9 mouse cellular contexts compared by ENCODE assay signal in genomic region chr9:111275156-111275555, GRCm38 (mm10). TPM values are rescaled to one million over a fixed set of nuclear protein-coding genes. Genes with fewer than 3 reads are reported as not detected.
DNase-seq lines count a peak whose midpoint lies in the region; ATAC-seq and TF ChIP-seq lines count a peak whose summit lies in the region.
"Had no signal": no experiment of that assay in that cellular context is flagged by ENCODE, and none has a peak within 500 bp of the region (broad histone marks: within the 10 kb centered on the region; RNA-seq: fewer than 3 reads in every experiment).

No protein-coding gene starts in this region.

- no peak for ATAC-seq in forebrain, embryonic 13.5 days
- ATAC-seq in limb, embryonic 12.5 days (ENCODE audit: insufficient number of reproducible peaks, insufficient read depth, low FRiP score, low TSS enrichment, low read depth), result no peak
- ATAC-seq in neural tube, embryonic 13.5 days (ENCODE audit: low read depth), result no peak

- no peak overlapping the region for H3K27ac ChIP-seq in layer of hippocampus, adult 2 months
- no peak overlapping the region for H3K27ac ChIP-seq in forebrain, embryonic 13.5 days
- H3K27ac ChIP-seq in limb, embryonic 12.5 days, result no peak overlapping the region
- H3K27ac ChIP-seq in neural tube, embryonic 13.5 days (replicated peaks), result no peak overlapping the region

- WGBS in forebrain, embryonic 13.5 days, result 83% methylated on average over 1 of the region's 1 CpGs
- 26% methylated on average over 1 of the region's 1 CpGs for WGBS in limb, embryonic 12.5 days
- 63% methylated on average over 1 of the region's 1 CpGs for WGBS in neural tube, embryonic 13.5 days

- no peaks in the 10 kb centered on the region for H3K27me3 ChIP-seq in forebrain, embryonic 13.5 days
- H3K27me3 ChIP-seq in limb, embryonic 12.5 days, result no peaks in the 10 kb centered on the region
- H3K27me3 ChIP-seq in neural tube, embryonic 13.5 days, result no peaks in the 10 kb centered on the region

- H3K9me3 ChIP-seq in forebrain, embryonic 13.5 days (replicated peaks), result no peaks in the 10 kb centered on the region
- H3K9me3 ChIP-seq in limb, embryonic 12.5 days, result no peaks in the 10 kb centered on the region
- no peaks in the 10 kb centered on the region for H3K9me3 ChIP-seq in neural tube, embryonic 13.5 days

- H3K36me3 ChIP-seq in forebrain, embryonic 13.5 days (ENCODE audit: poor library complexity, severe bottlenecking), result peaks cover 40% of the 10 kb centered on the region
- peaks cover 50% of the 10 kb centered on the region for H3K36me3 ChIP-seq in limb, embryonic 12.5 days
- H3K36me3 ChIP-seq in neural tube, embryonic 13.5 days, result peaks cover 42% of the 10 kb centered on the region

- DNase-seq in layer of hippocampus, adult 2 months (ENCODE audit: low spot score in 2 of 2), result no peak
- no peak for DNase-seq in layer of hippocampus, adult 11-12 months (ENCODE audit: low spot score)
- DNase-seq in ovary, postnatal 14 days (ENCODE audit: low spot score), result no peak
- DNase-seq in layer of hippocampus, adult 18-20 months (ENCODE audit: low spot score in 2 of 2), result no peak
- DNase-seq in retina, embryonic 14.5 days (ENCODE audit: low spot score), result no peak

- peak overlapping the region; percentile 9; the same call in 1 of the 2 replicates for H3K9ac ChIP-seq in forebrain, embryonic 13.5 days
- H3K9ac ChIP-seq in limb, embryonic 12.5 days (replicated peaks), result no peak overlapping the region
- H3K9ac ChIP-seq in neural tube, embryonic 13.5 days, result peak overlapping the region; percentile 31; the same call in 1 of the 2 replicates

- TF ChIP-seq CTCF in layer of hippocampus, adult 2 months (conservative IDR thresholded peaks at IDR 0.05), result no peak

- H3K4me3 ChIP-seq in layer of hippocampus, adult 2 months, result peak overlapping the region; percentile 95
- H3K4me3 ChIP-seq in forebrain, embryonic 13.5 days, result peak overlapping the region; percentile 20
- peak overlapping the region; percentile 24 for H3K4me3 ChIP-seq in limb, embryonic 12.5 days (replicated peaks)
- H3K4me3 ChIP-seq in neural tube, embryonic 13.5 days, result peak overlapping the region; percentile 20

- H3K4me1 ChIP-seq in forebrain, embryonic 13.5 days, result peaks cover 58% of the 10 kb centered on the region
- H3K4me1 ChIP-seq in limb, embryonic 12.5 days (replicated peaks), result peaks cover 41% of the 10 kb centered on the region
- H3K4me1 ChIP-seq in neural tube, embryonic 13.5 days (replicated peaks), result peaks cover 69% of the 10 kb centered on the region

- peak overlapping the region; percentile 51 for H3K4me2 ChIP-seq in forebrain, embryonic 13.5 days
- H3K4me2 ChIP-seq in limb, embryonic 12.5 days, result peak overlapping the region; percentile 87
- peak overlapping the region; percentile 94 for H3K4me2 ChIP-seq in neural tube, embryonic 13.5 days

RNA-seq across cellular contexts. Expression of gene Epm2aip1, which starts 3.4 kb away (rescaled TPM):
- 10 to 100 TPM; 76.5 to 80.7 TPM for total RNA-seq in layer of hippocampus, adult 2 months (2021)
- polyA plus RNA-seq in forebrain, embryonic 13.5 days (2015; fragmentation: Nextera tagmentation; extraction: Ambion mirVana), result 34.0 and 40.4 TPM in 2 replicates
- polyA plus RNA-seq in limb, embryonic 12.5 days (2016; fragmentation: Nextera tagmentation; extraction: Ambion mirVana), result 41.2 and 46.4 TPM in 2 replicates
- polyA plus RNA-seq in neural tube, embryonic 13.5 days (2015; fragmentation: Nextera tagmentation; extraction: Ambion mirVana), result 39.3 and 43.9 TPM in 2 replicates
- 10 to 100 TPM; 79.6 to 80.9 TPM for total RNA-seq in layer of hippocampus, adult 18-20 months (2021)

RNA-seq across cellular contexts. Expression of gene Mlh1, which starts 3.6 kb away (rescaled TPM):
- 10 to 100 TPM; 15.7 to 17.1 TPM for total RNA-seq in layer of hippocampus, adult 2 months (2021)
- 35.1 and 41.0 TPM in 2 replicates for polyA plus RNA-seq in forebrain, embryonic 13.5 days (2015; fragmentation: Nextera tagmentation; extraction: Ambion mirVana)
- 45.1 and 45.2 TPM in 2 replicates for polyA plus RNA-seq in limb, embryonic 12.5 days (2016; fragmentation: Nextera tagmentation; extraction: Ambion mirVana)
- polyA plus RNA-seq in neural tube, embryonic 13.5 days (2015; fragmentation: Nextera tagmentation; extraction: Ambion mirVana), result 24.9 and 26.5 TPM in 2 replicates
- 10 to 100 TPM; 10.6 to 16.7 TPM for total RNA-seq in layer of hippocampus, adult 18-20 months (2021)

RNA-seq across cellular contexts. Expression of gene Trank1, which starts 36.4 kb away (rescaled TPM):
- total RNA-seq in layer of hippocampus, adult 2 months (2021), result 100 to 1,000 TPM; 221 to 228 TPM
- polyA plus RNA-seq in forebrain, embryonic 13.5 days (2015; fragmentation: Nextera tagmentation; extraction: Ambion mirVana), result 3.4 and 5.4 TPM in 2 replicates
- polyA plus RNA-seq in limb, embryonic 12.5 days (2016; fragmentation: Nextera tagmentation; extraction: Ambion mirVana), result 0.10 and 0.12 TPM in 2 replicates
- 1.9 and 2.9 TPM in 2 replicates for polyA plus RNA-seq in neural tube, embryonic 13.5 days (2015; fragmentation: Nextera tagmentation; extraction: Ambion mirVana)
- 100 to 1,000 TPM; 220 TPM for total RNA-seq in layer of hippocampus, adult 18-20 months (2021)
- total RNA-seq: common myeloid progenitor, adult 5-6 weeks had no signal

Comparison
In these comparisons a context has a peak if more than half of its experiments do, and no peak if none do; other contexts are left out.
1. H3K4me3 ChIP-seq: peak in every context shown above with its lines; median percentile 95 in layer of hippocampus, adult 2 months; 24 in limb, embryonic 12.5 days; 20 in forebrain, embryonic 13.5 days; 20 in neural tube, embryonic 13.5 days.